Mouse (Mus musculus) CH12.LX (cell line): ENCODE data around the gene Cfap58.

Experiments
- CHD1 ChIP-seq: IDR thresholded peaks from 2 replicates; pipeline ENCODE4 v1.6.1; 2012; ENCODE audit warnings: low read depth, low read length, improper control_type of control experiment, inconsistent platforms
- CTCF ChIP-seq, 2 experiments: IDR thresholded peaks in 1 of 2; conservative IDR thresholded peaks in 1 of 2; 2 replicates each; pipeline ENCODE4 v1.5.1; 2011 to 2012; ENCODE audit warnings: low read depth in 2 of 2, low read length in 2 of 2, improper control_type of control experiment in 1 of 2, inconsistent platforms in 1 of 2, mild to moderate bottlenecking in 1 of 2, moderate library complexity in 1 of 2
- E2F4 ChIP-seq: IDR thresholded peaks from 2 replicates; pipeline ENCODE4 v1.6.1; 2011; ENCODE audit warnings: low read depth, low read length, improper control_type of control experiment; ENCODE audit not compliant: insufficient replicate concordance
- ELF1 ChIP-seq: IDR thresholded peaks from 2 replicates; pipeline ENCODE4 v1.6.1; 2014; ENCODE audit warnings: low read depth, mild to moderate bottlenecking, inconsistent platforms, low read length, improper control_type of control experiment
- EP300 ChIP-seq: IDR thresholded peaks from 2 replicates; pipeline ENCODE4 v1.6.1; 2011; ENCODE audit warnings: low read length, improper control_type of control experiment
- HCFC1 ChIP-seq: IDR thresholded peaks from 2 replicates; pipeline ENCODE4 v1.6.1; 2012; ENCODE audit warnings: low read depth, mild to moderate bottlenecking, inconsistent platforms, low read length, improper control_type of control experiment
- NELFE ChIP-seq: IDR thresholded peaks from 2 replicates; pipeline ENCODE4 v1.6.1; 2011; ENCODE audit warnings: low read depth, low read length, improper control_type of control experiment
- PAX5 ChIP-seq: IDR thresholded peaks from 2 replicates; pipeline ENCODE4 v1.6.1; 2012; ENCODE audit warnings: low read length, inconsistent platforms, mixed read lengths
- RCOR1 ChIP-seq: conservative IDR thresholded peaks from 2 replicates; pipeline ENCODE4 v1.6.1; 2012; ENCODE audit warnings: low read depth, mild to moderate bottlenecking, inconsistent platforms, low read length, improper control_type of control experiment
- SIN3A ChIP-seq: IDR thresholded peaks from 2 replicates; pipeline ENCODE4 v1.6.1; 2012; ENCODE audit warnings: low read length, improper control_type of control experiment, inconsistent platforms
- TCF12 ChIP-seq: IDR thresholded peaks from 2 replicates; pipeline ENCODE4 v1.6.1; 2014; ENCODE audit warnings: low read depth, mild to moderate bottlenecking, inconsistent platforms, low read length, improper control_type of control experiment
- UBTF ChIP-seq: IDR thresholded peaks from 2 replicates; pipeline ENCODE4 v1.6.1; 2012; ENCODE audit warnings: low read depth, mild to moderate bottlenecking, inconsistent platforms, low read length, improper control_type of control experiment, moderate library complexity

DNA sequence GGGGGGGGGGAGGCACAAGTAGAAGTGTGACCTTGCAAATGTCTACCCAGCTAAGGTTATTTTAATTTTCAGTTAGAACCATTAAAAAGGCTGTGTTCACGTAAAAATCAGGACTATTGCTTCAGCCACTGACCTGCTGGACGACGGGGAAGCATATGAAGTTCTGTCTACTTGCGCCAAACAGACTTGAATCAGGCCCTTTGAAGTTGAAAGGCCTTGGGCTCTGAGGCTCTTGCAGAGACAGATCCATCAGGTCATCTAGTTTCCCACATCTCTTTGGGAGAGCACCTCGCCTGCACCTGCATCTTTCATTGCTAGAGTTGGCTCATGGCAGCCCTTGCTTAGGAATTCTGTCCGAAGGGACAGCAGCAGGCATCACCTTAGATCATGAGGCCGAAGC lies 24.1 kb upstream of the Cfap58 start:
- TF ChIP-seq RCOR1 = no peak
- TF ChIP-seq E2F4 = no peak
- TF ChIP-seq PAX5 = no peak
- no peak for TF ChIP-seq SIN3A
- no peak for TF ChIP-seq EP300
- TF ChIP-seq CHD1 = no peak
- no peak for TF ChIP-seq HCFC1
- no peak for TF ChIP-seq ELF1
- TF ChIP-seq TCF12 = no peak
- TF ChIP-seq CTCF (conservative IDR thresholded peaks at IDR 0.05 in 1 of 2, IDR thresholded peaks at IDR 0.05 in 1 of 2; ENCODE audit: low read depth in 2 of 2, low read length in 2 of 2) = no peak
- TF ChIP-seq UBTF = no peak
- no peak for TF ChIP-seq NELFE
